Mouse (Mus musculus): ENCODE results near the gene Cyp4x1.
"Not testable (repeated sequence)": the region's sequence is repeated elsewhere in the genome, so short reads cannot be mapped to it uniquely, and the experiment has no call there.

Cyp4x1 gene

DNA sequence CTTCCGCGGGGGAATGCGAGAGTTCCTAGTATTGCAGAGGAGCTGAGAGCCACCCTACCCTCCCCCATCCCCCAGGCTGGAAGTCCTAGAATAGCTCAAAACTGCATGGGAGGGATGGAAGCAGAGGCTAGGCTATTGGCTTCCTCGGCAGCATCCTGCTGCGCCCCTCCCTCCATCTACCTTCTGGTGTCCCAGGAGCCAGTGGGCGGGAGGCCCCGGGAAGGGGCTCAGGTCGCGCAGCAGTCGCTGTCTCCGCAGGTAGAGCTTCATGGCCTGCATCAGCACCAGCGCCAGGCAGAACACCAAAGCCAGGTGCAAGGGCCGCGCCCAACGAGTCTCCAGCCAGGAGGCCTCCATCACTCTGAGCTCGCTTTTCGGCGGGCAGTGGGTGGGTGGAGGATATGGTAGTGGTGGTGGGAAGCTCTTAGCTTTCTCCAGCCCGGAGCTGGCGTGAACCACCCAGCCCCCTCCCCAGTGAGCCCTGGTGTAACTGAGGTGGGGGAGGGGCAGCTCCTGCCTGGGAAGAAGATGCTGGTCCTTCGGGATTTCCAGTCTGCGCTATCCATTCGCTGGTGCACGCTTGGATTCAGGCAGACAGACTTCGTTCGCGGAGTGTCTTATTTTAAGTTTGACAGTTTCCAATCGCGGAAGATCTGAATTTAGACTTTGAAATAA lies at the start of gene Cyp4x1:
TSS of gene Cyp4x1 (minus strand) at position 661 of the 675 bp plus-strand sequence.
- peak; percentile 89 for DNase-seq

DNA sequence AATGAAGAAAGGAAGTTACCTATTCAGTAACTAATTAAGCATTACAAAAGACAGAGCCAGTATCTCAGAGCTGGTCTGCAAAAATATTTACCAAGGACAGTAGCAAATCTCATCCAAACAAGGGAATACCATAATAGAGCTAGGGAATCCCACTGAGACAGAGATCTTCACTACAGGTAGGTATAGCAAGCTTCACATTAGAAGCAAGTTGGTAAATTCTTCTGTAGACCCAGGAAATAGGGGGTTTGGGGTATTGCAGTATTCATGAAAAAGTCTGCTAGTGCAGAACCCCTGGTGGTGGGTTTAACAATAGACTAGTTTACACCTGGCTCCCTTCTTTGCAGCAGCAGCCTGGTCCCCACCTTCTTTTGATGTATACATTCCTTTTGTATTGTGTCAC lies 42.1 kb upstream of the Cyp4x1 start:
- not testable (repeated sequence) for DNase-seq

DNA sequence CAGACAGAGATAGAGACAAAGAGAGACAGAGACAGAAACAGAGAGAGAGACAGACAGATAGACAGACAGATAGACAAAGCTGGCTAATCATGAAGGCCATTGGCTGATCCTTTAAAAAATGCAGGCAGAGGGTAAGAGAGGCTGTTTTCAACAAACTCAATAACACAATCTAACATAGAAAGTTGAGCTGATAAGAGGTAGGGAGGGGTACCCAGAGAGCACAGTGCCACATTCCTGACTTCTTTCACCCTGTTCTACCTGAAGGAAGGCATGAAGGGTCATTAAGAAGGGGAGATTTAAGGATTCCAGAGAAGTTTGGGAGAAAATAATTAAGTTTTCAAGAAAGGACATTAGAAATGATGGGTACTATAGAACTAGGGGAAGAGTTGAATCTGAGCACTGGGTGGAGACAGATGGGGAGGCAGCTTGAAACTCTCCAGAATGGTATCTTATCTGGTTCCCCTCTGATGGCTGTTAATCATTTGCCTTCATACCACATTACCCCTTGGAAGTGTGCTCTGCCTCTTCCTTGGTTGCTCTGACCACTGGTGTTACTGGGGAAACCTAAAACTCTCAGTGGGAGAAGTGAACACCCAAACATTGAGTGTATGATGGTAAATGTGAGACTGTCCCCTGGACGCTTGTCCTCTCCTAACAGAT lies 40.7 kb upstream of the Cyp4x1 start:
- DNase-seq: no peak

DNA sequence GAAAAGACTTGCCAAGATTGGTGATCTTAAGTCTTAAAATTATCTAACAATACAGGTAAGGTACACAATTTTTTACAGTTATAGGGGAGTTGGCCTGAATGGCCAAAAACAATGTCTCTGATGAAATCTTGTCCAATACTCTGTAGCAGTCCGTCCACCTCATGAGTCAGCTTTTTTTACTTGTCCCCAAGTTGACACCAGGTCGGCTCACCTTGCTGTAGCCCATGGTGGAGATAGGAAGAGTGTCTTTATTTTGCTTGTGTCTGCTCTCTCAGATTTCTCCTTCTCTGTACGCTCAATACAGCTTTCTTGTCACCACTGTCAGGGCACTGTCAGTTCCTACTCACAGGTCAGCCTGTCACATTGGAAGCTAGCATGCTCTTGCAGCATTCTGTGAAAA lies 24.9 kb upstream of the Cyp4x1 start:
- DNase-seq: not testable (repeated sequence)

DNA sequence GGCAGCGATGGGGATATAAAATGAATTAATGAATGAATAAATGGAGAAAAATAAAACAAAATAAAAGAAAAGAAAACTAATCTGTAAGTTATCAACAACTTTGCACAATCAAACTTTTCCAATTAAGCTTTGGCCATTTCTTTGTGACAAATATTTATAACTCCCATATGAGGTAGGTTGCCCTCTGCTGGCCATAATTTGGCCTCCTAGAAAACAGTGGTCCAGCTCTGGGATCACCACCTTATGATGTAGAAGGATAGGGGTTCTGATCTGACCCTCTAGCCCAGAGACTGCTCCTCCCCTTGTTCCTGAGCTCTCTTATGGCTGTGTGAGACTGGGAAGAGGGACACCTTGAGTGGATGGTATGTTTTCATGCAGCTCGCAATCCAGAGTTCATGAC lies 20.6 kb upstream of the Cyp4x1 start:
- DNase-seq: no peak

DNA sequence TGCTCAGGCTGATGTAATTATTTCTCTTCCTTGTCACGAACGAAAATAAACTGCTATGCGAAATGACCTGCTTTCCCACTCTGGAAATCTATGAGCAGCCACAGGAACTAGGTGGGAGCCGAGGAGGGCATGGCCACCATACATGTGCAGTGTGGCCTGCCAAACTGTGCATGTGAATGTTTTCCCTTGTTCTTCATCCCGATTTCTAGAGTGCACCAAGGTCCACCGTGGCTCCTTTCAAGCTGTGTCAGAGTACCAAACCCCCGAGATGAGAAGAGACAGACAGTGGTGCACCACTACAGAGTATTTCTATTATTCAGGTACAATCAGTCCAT lies 182 bp upstream of the Cyp4x1 start:
- DNase-seq: peak; percentile 27

DNA sequence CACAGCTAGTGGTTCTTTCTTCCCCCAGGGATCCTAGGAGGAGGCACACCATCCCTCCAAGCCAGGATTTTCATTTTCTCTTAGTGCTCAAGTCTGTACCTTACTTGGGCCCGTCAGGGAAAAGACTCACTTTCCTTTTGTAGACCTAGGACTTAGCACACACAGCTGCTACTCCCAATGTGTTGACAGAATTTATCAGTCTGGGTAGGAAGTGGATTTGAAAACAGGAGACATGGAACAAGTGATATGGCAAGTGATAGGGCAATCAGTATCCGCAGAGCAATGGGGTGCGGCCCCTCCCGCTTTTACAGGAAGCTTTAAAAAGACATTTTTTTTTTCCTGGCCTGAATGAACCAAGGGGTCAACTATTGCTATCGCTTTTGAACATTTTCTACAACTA lies 996 bp downstream of the Cyp4x1 start:
- DNase-seq: no peak

DNA sequence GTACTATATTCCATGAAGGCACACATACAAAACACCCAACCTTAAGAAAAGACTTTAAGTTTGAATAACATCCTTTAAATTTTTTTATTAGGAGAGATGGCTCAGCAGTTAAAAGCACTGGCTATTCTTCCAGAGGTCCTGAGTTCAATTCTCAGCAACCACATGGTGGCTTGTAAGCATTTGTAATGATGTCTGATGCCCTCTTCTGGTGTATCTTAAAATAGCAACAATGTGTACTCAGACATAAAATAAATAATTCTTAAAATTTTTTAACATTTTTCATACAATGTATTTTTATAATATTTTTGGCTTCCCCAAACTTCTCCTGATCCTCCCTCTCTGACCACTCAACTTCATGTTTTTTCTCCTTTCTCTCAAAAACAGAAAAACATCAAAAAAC lies 9.4 kb downstream of the Cyp4x1 start:
- DNase-seq: no peak

DNA sequence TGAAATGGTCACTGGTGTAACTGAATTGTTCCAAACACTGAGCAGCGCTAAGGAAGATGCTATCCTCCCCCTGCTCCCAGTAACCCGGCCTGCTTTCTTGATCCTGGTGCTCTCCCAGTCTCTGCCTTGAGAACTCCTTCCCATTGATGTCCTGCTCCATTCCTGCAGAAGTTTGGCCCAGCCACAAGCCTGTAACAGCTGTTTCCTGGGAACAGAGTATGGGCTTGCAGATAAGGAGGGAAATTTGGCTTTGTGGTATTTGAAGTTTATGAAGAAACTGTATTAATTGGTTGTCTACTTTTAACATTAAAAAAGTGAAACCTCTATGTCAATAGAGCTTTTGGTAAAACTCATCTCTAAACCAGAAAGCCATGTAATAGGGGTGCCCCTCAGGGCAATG lies 10.6 kb downstream of the Cyp4x1 start:
- no peak for DNase-seq

DNA sequence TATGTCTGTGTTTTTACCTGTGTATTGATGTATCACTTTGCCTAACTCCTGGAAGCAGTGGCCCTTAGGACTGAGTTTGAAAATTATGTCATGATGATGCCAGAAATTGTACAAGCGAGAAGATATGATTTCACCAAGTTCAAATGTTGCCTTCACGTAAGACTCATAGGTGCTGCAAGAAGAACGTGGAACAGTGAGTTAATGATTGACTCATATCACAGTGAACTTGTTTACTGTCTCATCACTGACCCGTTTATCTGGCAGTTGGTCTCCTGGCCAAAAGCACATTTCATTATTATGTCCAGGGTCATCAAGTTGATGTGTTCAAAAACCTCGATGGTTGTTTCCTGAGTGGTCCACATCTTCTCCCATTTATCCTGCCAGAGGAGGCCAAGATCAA lies 12.5 kb downstream of the Cyp4x1 start:
- DNase-seq: no peak

DNA sequence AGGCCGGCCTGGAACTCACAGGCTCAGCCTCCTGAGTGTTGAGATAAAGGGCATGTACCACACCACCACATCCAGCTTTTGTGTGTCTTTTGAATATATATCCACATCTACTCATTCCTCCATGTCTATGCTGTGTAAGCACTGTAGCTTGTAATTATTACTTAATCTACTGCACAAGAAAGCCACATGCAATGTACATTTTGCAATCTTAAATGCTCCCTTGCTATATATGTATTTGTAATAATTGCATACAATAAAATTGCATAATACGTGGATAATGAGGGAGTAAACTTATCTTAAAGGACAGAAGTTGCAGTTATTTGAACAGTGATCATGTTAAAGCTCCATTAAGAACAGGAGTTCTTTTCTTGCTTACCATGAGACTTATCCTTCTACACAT lies 12.9 kb downstream of the Cyp4x1 start:
- DNase-seq: no peak

DNA sequence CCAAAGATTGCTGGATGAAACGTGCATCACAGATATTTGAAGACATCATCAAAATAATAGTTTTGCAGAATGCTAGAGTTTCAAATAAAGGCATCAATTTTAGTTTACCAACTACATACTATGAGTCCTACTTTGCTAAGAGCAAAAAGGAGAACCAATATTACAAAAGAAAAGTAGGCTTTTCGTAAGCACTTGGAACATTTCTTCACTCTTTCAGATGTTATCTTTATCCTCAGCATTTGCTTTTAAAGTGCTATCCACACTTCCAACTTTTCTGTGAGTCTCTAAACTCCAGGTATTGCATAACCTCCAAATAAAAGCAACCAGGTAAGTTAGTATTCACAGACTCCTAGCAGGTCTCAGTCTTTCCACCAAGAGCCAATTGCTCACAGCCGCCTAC lies 14.4 kb downstream of the Cyp4x1 start:
- no peak for DNase-seq

DNA sequence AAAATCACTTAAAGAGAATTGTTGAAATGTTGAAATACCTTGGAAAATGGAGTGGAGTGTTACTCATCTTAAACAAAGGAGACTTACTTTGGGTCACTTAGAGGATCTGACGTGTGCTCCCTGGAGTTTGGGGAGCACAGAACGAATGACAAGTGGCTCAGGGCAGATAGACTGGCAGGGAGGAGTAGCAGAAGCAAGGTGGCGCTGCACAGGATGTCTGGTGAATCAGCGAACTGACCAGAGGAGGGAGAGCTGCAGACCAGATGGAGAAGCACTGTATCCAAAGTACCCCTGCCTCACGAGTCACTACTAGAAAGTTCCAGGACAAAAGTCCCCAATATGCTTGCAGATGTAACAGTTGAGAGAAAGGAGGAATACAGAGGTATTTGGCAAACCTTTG lies 20.8 kb downstream of the Cyp4x1 start:
- DNase-seq: no peak

DNA sequence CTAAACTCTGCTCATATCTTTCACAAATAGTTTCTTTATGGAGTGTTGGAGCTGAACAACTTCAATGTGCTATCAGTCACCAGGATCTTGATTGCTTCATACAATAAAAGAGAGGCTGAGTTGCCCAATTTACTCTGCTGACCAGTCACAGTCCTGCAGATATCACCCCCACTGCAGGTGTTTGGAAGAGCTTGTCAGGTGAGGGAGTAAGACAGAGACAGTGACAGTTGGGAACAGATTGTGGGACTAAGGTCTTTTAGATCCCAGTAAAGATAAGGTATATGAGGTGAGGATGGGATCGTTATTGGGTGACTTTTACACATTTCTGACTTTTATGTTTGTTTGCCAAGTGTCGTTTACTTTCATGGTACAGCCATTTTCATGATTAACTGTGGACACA lies 22.9 kb downstream of the Cyp4x1 start:
- no peak for DNase-seq

DNA sequence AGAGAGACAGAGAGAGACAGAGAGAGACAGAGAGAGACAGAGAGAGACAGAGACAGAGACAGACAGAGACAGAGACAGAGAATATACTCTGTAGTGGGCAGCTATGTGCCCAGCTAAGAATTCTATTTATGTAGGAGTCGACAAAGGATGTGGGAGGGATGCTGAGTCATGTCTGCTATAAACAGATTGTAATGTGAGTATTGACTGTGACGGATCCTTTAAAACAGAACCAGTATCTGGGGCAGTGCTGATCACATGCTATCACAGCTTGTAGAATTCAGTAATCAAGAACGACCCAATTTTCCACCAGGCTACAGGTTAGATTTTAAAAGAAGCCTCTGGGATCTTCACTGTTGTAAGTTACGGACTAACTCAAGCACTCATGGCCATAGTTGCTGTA lies 30.6 kb downstream of the Cyp4x1 start:
- no peak for DNase-seq

DNA sequence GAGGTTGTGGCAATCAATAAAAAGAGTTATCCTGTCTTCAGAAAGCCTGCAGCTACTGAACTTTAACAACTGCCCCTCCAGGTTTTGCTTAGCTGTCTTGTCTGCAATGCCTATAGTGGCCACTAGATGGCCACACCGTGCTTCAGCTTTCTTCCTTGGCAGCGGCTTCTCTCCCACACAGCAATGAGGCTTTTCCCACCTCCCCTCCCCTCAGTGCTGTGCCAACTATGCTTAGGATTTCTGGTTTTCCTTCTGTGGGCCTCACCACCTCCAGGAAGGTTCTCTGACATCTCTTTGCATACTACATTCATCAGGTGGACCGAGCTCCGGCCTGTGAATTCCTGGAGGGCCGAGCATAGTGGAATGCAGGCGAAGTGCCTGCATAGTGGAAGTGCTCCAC lies 32.4 kb downstream of the Cyp4x1 start:
- DNase-seq: peak; percentile 75

DNA sequence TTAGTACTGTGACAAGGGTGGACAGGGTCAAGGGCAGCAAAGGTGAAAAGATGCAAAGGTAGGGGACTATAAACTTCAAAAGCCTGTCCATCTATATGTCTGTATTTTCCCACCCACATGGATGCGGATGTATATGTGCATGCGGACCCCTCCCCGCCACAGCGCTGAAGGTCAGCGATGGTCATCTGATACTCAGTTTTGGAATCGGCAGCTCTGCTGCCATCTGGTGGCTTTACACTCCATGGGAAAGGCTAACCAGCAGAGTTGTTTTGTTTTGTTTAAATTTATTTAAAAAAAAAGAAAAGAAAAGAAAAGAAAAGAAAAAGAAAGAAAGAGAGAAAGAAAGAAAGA lies 37.0 kb downstream of the Cyp4x1 start:
- DNase-seq: peak; percentile 44

DNA sequence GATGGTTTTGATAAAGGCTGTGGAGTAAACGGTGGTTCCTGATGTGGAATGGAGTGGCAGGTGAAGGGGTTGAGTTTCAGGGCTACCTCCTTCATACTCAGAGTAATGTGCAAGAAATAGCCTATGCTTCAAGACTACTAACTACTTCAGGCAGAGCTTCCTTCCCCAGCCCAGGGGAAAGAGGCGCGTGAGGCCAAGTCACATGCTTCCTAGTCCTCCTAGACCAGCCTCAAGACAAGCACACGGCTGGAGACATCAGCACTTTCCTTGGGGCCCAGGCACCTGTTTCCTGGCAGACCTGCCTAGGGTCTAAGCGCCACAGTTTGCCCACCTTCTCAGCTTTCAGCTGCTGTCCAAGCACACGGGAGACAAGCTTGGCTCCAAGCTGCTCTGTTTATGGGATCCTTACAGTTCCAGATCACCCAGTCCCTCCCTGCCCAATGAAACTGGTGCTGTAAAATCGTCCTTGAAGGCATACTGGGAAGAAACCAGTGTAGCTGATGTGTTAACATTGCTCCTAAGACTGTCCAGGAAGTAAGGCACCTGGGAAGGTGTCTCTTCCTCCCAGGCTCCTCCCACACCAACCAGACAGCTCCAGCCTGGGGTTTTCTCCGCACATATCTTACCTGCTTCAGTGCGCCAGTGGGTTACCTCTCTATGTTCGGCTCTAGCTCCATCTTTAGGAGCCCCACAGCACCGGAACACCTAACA lies 37.5 kb downstream of the Cyp4x1 start:
- DNase-seq: no peak

DNA sequence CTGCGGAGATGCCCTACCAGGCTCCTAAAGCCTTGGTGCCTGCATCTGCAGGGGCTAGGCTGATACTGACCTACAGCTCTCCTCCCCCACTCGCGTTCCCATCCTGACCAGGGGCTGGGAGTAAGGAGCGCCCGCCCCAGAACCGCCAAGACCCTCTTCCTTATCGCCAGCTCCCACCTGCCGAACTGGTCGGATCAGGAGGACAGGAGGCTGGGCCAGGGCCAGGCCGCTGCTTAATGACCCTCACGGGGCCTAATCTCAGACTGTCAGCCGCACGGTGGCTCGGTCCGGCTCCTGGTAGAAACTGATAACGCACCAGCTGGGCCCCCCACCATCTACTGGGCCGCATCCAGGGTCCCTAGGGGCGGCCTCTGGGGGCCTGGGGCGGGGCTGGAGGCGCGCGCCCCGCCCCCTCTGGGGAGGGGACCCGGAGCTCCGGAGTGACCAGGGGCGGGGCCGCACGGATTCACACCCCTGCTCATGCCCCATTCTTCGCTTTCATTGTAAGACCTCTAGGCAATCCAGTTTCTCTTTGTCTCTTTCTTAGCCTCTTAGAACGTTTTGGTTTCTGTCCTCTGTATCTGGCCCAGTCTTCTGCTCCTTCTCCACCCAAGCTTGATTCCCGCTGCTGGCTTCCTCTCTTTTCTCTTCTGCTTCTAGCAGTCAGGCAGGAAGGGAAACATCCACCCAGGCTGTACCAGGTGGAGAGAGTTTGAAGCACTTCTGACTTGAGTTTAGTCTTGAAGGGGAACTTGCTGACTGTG lies 38.2 kb downstream of the Cyp4x1 start:
- DNase-seq: peak; percentile 36

DNA sequence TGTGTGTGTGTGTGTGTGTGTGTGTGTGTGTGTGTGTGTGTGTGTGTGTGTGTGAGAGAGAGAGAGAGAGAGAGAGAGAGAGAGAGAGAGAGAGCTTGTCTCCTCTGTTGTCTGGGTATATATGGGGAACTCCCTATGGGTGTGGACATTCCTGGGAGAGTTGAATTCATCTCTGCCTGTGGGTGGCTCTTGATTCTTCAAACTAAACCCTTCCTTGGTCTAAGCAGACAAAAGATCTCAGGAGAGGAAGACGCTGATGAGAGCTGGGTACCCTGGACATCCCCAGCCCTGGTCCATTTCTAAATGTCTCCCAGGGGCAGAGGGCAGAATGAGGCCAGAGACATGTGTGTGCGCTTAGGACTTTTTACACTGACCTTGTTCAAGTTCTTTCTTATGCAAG lies 40.0 kb downstream of the Cyp4x1 start:
- DNase-seq: no peak

DNA sequence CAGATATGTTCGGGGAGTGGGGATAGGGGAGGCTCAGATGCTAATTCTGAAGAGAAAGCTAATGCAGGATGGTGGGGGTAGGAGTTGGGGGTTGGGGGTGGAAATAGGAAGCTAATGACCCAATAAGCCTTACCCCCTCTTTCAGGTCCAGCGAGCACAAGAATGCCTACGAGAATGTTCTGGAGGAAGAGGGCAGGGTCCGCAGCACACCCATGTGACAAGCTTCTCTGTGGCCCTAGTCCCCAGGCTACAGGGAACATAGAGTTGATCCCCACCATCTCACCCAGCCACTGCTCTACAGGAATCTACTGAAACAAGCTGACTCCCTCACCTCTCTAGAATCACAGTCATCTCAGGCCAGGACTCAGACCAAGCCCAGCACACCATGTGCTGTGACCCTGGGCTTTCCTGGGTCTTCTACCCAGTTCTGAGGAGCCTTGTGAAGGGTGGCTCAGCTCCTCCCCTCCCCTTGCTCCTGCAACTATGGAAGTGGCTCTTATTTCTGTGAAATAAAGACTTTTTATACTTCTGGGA lies 40.7 kb downstream of the Cyp4x1 start:
- DNase-seq: no peak

DNA sequence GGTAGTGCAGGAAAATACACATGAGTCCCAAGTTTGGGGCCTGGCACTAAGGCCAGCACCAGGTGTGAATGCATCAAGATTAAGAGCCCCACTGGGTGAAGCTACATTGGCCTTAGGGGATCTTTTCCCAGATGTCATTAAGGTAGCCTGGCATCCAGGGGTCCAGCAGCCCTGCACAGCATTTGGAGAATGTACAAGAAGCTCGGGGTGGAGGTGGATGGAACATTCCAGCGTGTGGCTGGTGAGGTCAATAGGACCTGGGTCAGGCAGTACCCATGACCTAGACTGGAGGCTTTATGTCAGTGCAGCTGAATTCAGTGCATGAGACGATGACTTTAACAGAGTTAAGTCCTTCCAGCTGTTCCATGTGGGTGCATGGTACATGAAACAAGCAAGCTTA lies 42.3 kb downstream of the Cyp4x1 start:
- DNase-seq: no peak

DNA sequence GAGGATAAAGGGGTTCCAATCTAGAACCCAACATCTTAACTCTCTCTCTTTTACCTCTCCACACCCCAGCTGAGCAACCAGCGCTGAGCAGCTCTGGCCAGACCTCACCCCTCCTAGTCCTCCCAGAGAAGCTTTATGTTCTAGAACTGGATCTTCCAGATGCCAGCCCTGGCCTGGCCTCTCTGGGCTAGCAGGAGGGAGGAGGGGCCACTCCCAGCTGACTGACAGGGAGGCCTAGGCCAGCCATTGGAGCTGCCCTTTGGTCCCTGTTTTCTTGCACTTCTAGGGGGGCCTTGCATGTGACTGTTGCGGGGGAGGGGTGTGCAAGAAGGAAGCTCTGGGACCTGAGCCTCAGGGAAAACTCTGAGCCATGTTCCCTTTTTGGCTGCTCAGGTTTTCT lies 43.5 kb downstream of the Cyp4x1 start:
- no peak for DNase-seq

All from right cerebral cortex, postnatal 4 days (tissue).